Mouse (Mus musculus) cerebellum, adult 2 months (tissue): ENCODE measurements around the gene Dbndd2.

Source experiments
- CTCF ChIP-seq: fragments of 200-500 bp; IDR thresholded peaks from 2 replicates; pipeline ENCODE4 v1.5.1; 2011; ENCODE audit warnings: low read depth, mild to moderate bottlenecking, control low read depth, low read length, moderate library complexity, borderline replicate concordance; ENCODE audit not compliant: insufficient read depth
- POLR2A ChIP-seq: fragments of 200-500 bp; IDR thresholded peaks from 2 replicates; pipeline ENCODE4 v1.6.1; 2011; ENCODE audit warnings: low read length, control low read depth, borderline replicate concordance; ENCODE audit not compliant: insufficient read depth

GRCm38 (mm10) chr2:164455421-164456190 lies 30.3 kb upstream of the Dbndd2 start:
- TF ChIP-seq POLR2A (no peak), CTCF (no peak)
